Mouse (Mus musculus): ENCODE results near the gene Cpa4. TPM values are rescaled to one million over a fixed set of nuclear protein-coding genes. Genes with fewer than 3 reads are reported as not detected.
A peak's percentile ranks its signal among the peaks of the same experiment; 100 is the strongest.

Gene Cpa4
- total and polyA plus RNA-seq, 3 experiments: not detected

DNA sequence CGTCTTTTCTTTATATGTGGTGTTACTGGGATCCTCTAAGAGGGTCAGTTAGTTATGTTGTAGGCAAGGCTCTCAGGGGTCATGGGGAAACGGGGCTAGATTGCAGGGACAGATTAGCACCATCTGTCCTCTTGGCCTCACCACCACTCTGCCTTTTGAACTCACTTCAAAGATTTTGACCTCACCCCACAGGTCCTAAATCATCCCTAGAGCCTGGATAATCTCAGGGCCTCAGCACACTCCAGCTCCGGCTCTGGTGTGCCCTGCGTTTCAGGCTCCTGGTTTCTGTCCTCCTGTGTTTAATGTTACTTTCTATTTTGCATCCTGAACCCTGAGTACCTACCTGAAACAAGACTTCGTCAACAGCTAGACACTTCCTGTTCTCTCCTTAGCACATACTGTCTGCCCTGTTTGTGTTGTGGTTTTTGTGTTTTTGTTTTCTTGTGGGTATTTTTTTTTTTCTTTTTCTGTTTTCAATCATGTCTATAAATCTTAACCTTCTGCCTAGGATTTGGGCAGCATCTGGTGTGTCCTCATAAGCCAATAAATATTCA is 23.8 kb downstream of the Cpa4 start:
- Histone ChIP-seq H3K9ac (ENCODE audit: insufficient read depth, low read depth) (no peak overlapping the region), H3K27ac (ENCODE audit: insufficient read depth, low read depth) (no peak overlapping the region), H3K4me1 (ENCODE audit: control insufficient read depth in 1 of 2, insufficient read depth in 2 of 2) (no peaks in the 10 kb centered on the region; a peak in 1 of 4 replicates), H3K36me3 (replicated peaks in 1 of 2; ENCODE audit: control insufficient read depth in 1 of 2, insufficient read depth in 1 of 2, low read length in 1 of 2) (no peaks in the 10 kb centered on the region), H3K79me2 (replicated peaks; ENCODE audit: control insufficient read depth, extremely low read depth, insufficient read depth, poor library complexity, severe bottlenecking) (no peaks in the 10 kb centered on the region), H3K4me2 (ENCODE audit: insufficient read depth, low read depth, poor library complexity, severe bottlenecking) (peak overlapping the region; percentile 56; the same call in 1 of the 2 replicates), H3K9me3 (replicated peaks; ENCODE audit: low read length) (no peaks in the 10 kb centered on the region), H3K4me3 (replicated peaks in 1 of 3; ENCODE audit: low read depth in 2 of 3, low read length in 2 of 3, poor library complexity in 1 of 3) (no peak overlapping the region), H3K27me3 (replicated peaks) (no peaks in the 10 kb centered on the region)
- DNase-seq (ENCODE audit: extremely low read depth): no peak
- in situ Hi-C loops (cut with MboI; ENCODE audit: low pct_ligation_motif_present, low pct_unique_long_range_greater_than_20kb, low sequenced_read_pairs): no loop called here
- dilution Hi-C loops (cut with MboI; ENCODE audit: extremely low pct_ligation_motif_present, extremely low pct_unique_long_range_greater_than_20kb, low sequenced_read_pairs): no loop called here
- 0 out of 2 replicates have a peak, but pooled peaks have one; percentile 23 for TF ChIP-seq ELF1 (IDR thresholded peaks at IDR 0.05; ENCODE audit: low read depth, low read length)
- no peak for TF ChIP-seq ZC3H11A (IDR thresholded peaks at IDR 0.05; ENCODE audit: low read depth, low read length)

DNA sequence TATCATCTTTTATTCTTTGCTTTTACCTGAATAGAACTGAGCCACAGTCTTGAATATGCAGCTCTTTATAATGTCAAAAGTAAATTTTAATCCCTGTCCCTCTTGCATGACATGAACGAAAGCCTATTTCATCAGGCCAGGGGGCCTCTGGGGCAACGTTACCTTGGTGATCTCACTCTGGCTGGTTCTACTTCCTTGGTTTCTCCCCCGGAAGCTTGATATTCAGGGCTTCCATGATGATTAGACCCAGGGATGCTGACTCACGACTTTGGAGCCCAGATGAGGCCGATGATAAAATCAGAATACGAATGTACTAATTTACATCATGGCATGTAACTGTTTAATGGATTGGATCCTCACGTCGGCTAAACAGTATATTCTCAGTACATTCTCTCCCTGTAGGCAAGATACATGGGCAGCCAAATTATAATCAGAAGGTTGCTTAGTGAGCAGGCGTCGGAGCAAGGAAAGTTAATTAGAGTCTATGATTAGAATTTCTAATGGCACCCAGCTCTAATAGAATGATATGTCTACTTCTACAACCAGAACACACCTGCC is 24.3 kb downstream of the Cpa4 start:
- Histone ChIP-seq H3K9me3 (replicated peaks; ENCODE audit: low read length) (no peaks in the 10 kb centered on the region), H3K9ac (ENCODE audit: insufficient read depth, low read depth) (no peak overlapping the region), H3K27ac (ENCODE audit: insufficient read depth, low read depth) (no peak overlapping the region), H3K79me2 (replicated peaks; ENCODE audit: control insufficient read depth, extremely low read depth, insufficient read depth, poor library complexity, severe bottlenecking) (no peaks in the 10 kb centered on the region), H3K4me1 (ENCODE audit: control insufficient read depth in 1 of 2, insufficient read depth in 2 of 2) (no peaks in the 10 kb centered on the region; a peak in 1 of 4 replicates), H3K27me3 (replicated peaks) (no peaks in the 10 kb centered on the region), H3K4me2 (ENCODE audit: insufficient read depth, low read depth, poor library complexity, severe bottlenecking) (no peak overlapping the region), H3K4me3 (replicated peaks in 1 of 3; ENCODE audit: low read depth in 2 of 3, low read length in 2 of 3, poor library complexity in 1 of 3) (no peak overlapping the region), H3K36me3 (replicated peaks in 1 of 2; ENCODE audit: control insufficient read depth in 1 of 2, insufficient read depth in 1 of 2, low read length in 1 of 2) (no peaks in the 10 kb centered on the region)
- no peak for DNase-seq (ENCODE audit: extremely low read depth)
- dilution Hi-C loops (cut with MboI; ENCODE audit: extremely low pct_ligation_motif_present, extremely low pct_unique_long_range_greater_than_20kb, low sequenced_read_pairs): no loop called here
- in situ Hi-C loops (cut with MboI; ENCODE audit: low pct_ligation_motif_present, low pct_unique_long_range_greater_than_20kb, low sequenced_read_pairs): no loop called here
- TF ChIP-seq USF1 (IDR thresholded peaks at IDR 0.05; ENCODE audit: low read depth, low read length): no peak
- TF ChIP-seq EP300 (IDR thresholded peaks at IDR 0.05; ENCODE audit: low read length): no peak
- TF ChIP-seq SMC3 (IDR thresholded peaks at IDR 0.05; ENCODE audit: low read depth, low read length): no peak
- no peak for TF ChIP-seq ELF1 (IDR thresholded peaks at IDR 0.05; ENCODE audit: low read depth, low read length)
- no peak for TF ChIP-seq CHD2 (IDR thresholded peaks at IDR 0.05; ENCODE audit: low read length)
- TF ChIP-seq CTCF (conservative IDR thresholded peaks at IDR 0.05 in 1 of 2, IDR thresholded peaks at IDR 0.05 in 1 of 2; ENCODE audit: low read depth in 2 of 2, low read length in 2 of 2): no peak
- TF ChIP-seq MEF2A (IDR thresholded peaks at IDR 0.05; ENCODE audit: borderline replicate concordance, low read depth, low read length): no peak
- no peak for TF ChIP-seq E2F4 (IDR thresholded peaks at IDR 0.05; ENCODE audit: insufficient replicate concordance, low read depth, low read length)
- no peak for TF ChIP-seq HCFC1 (IDR thresholded peaks at IDR 0.05; ENCODE audit: low read depth, low read length)
- TF ChIP-seq PAX5 (IDR thresholded peaks at IDR 0.05; ENCODE audit: low read length): no peak
- no peak for TF ChIP-seq UBTF (IDR thresholded peaks at IDR 0.05; ENCODE audit: low read depth, low read length)
- no peak for TF ChIP-seq USF2 (conservative IDR thresholded peaks at IDR 0.05; ENCODE audit: low read depth, low read length)
- TF ChIP-seq POLR2AphosphoS2 (IDR thresholded peaks at IDR 0.05; ENCODE audit: low read depth, low read length): no peak
- TF ChIP-seq IRF4 (IDR thresholded peaks at IDR 0.05; ENCODE audit: low read depth, low read length): no peak
- TF ChIP-seq JUND (conservative IDR thresholded peaks at IDR 0.05; ENCODE audit: low read depth, low read length): no peak
- TF ChIP-seq CHD1 (IDR thresholded peaks at IDR 0.05; ENCODE audit: low read depth, low read length): no peak
- TF ChIP-seq MAFK (IDR thresholded peaks at IDR 0.05; ENCODE audit: insufficient replicate concordance, low read length): no peak
- TF ChIP-seq MAX (IDR thresholded peaks at IDR 0.05; ENCODE audit: low read length): no peak
